Mouse (Mus musculus): Measurements from ENCODE around the gene Als2cl. TPM values are rescaled to one million over a fixed set of nuclear protein-coding genes. Genes with fewer than 3 reads are reported as not detected.

Als2cl gene
- total RNA-seq, 2 experiments from 2014 or later = not detected

Other genes with a start within 250 kb of the Als2cl start
- gene Nbeal2, start 225.7 kb upstream of the Als2cl start, total RNA-seq (2014; fragmentation: Nextera tagmentation) = 37.5 and 49.2 TPM in 2 replicates
- 11.0 and 13.9 TPM in 2 replicates for gene Nbeal2, start 225.7 kb upstream of the Als2cl start, total RNA-seq (2017)
- 149 TPM in 2 replicates for gene Ccdc12, start 223.4 kb upstream of the Als2cl start, total RNA-seq (2014; fragmentation: Nextera tagmentation)
- 98.5 and 104 TPM in 2 replicates for gene Ccdc12, start 223.4 kb upstream of the Als2cl start, total RNA-seq (2017)
- not detected in 2 replicates for gene Myl3, start 138.0 kb upstream of the Als2cl start, total RNA-seq (2014; fragmentation: Nextera tagmentation)
- gene Myl3, start 138.0 kb upstream of the Als2cl start, total RNA-seq (2017) = not detected in 2 replicates
- 1.2 TPM in 1 of 2 replicates, not detected in the other for gene Pth1r, start 132.7 kb upstream of the Als2cl start, total RNA-seq (2014; fragmentation: Nextera tagmentation)
- 0.10 and 2.5 TPM in 2 replicates for gene Pth1r, start 132.7 kb upstream of the Als2cl start, total RNA-seq (2017)
- not detected in 2 replicates for gene Prss42, start 81.7 kb upstream of the Als2cl start, total RNA-seq (2014; fragmentation: Nextera tagmentation)
- gene Prss42, start 81.7 kb upstream of the Als2cl start, total RNA-seq (2017) = not detected in 2 replicates
- gene Prss44, start 65.9 kb upstream of the Als2cl start, total RNA-seq (2014; fragmentation: Nextera tagmentation) = not detected in 2 replicates
- not detected in 2 replicates for gene Prss44, start 65.9 kb upstream of the Als2cl start, total RNA-seq (2017)
- not detected in 2 replicates for gene Prss43, start 53.2 kb upstream of the Als2cl start, total RNA-seq (2014; fragmentation: Nextera tagmentation)
- gene Prss43, start 53.2 kb upstream of the Als2cl start, total RNA-seq (2017) = not detected in 2 replicates
- gene Prss45, start 45.3 kb upstream of the Als2cl start, total RNA-seq (2014; fragmentation: Nextera tagmentation) = not detected in 2 replicates
- gene Prss45, start 45.3 kb upstream of the Als2cl start, total RNA-seq (2017) = not detected in 2 replicates
- not detected in 2 replicates for gene Prss46, start 35.4 kb upstream of the Als2cl start, total RNA-seq (2014; fragmentation: Nextera tagmentation)
- gene Prss46, start 35.4 kb upstream of the Als2cl start, total RNA-seq (2017) = not detected in 2 replicates
- not detected in 2 replicates for gene Prss50, start 21.9 kb upstream of the Als2cl start, total RNA-seq (2014; fragmentation: Nextera tagmentation)
- not detected in 2 replicates for gene Prss50, start 21.9 kb upstream of the Als2cl start, total RNA-seq (2017)
- gene Tmie, start 243 bp downstream of the Als2cl start, total RNA-seq (2014; fragmentation: Nextera tagmentation) = not detected in 2 replicates
- gene Tmie, start 243 bp downstream of the Als2cl start, total RNA-seq (2017) = not detected in 2 replicates
- gene Fam240a, start 37.0 kb downstream of the Als2cl start, total RNA-seq (2014; fragmentation: Nextera tagmentation) = not detected in 2 replicates
- gene Fam240a, start 37.0 kb downstream of the Als2cl start, total RNA-seq (2017) = not detected in 2 replicates
- gene Tdgf1, start 66.3 kb downstream of the Als2cl start, total RNA-seq (2014; fragmentation: Nextera tagmentation) = not detected in 2 replicates
- gene Tdgf1, start 66.3 kb downstream of the Als2cl start, total RNA-seq (2017) = not detected in 2 replicates
- not detected in 2 replicates for gene Lrrc2, start 71.7 kb downstream of the Als2cl start, total RNA-seq (2014; fragmentation: Nextera tagmentation)
- gene Lrrc2, start 71.7 kb downstream of the Als2cl start, total RNA-seq (2017) = 0.21 TPM in 1 of 2 replicates, not detected in the other
- gene Rtp3, start 110.7 kb downstream of the Als2cl start, total RNA-seq (2014; fragmentation: Nextera tagmentation) = not detected in 2 replicates
- gene Rtp3, start 110.7 kb downstream of the Als2cl start, total RNA-seq (2017) = not detected in 2 replicates
- gene Ltf, start 139.4 kb downstream of the Als2cl start, total RNA-seq (2014; fragmentation: Nextera tagmentation) = 32.3 TPM in 1 of 2 replicates, not detected in the other
- gene Ltf, start 139.4 kb downstream of the Als2cl start, total RNA-seq (2017) = 99.6 and 152 TPM in 2 replicates
- gene Ccrl2, start 177.6 kb downstream of the Als2cl start, total RNA-seq (2014; fragmentation: Nextera tagmentation) = 3.7 TPM in 1 of 2 replicates, not detected in the other
- 6.5 and 8.8 TPM in 2 replicates for gene Ccrl2, start 177.6 kb downstream of the Als2cl start, total RNA-seq (2017)
- 34.0 and 37.9 TPM in 2 replicates for gene Lrrfip2, start 237.7 kb downstream of the Als2cl start, total RNA-seq (2014; fragmentation: Nextera tagmentation)
- gene Lrrfip2, start 237.7 kb downstream of the Als2cl start, total RNA-seq (2017) = 75.1 and 86.0 TPM in 2 replicates